Mouse (Mus musculus) small intestine, adult 2 months (tissue): ENCODE measurements around the gene Fam118b. TPM values are rescaled to one million over a fixed set of nuclear protein-coding genes. Genes with fewer than 3 reads are reported as not detected.

Source experiments
- H3K27ac ChIP-seq: fragments of 200-500 bp; 2 replicates; pipeline ENCODE4 v1.5.1; 2012; ENCODE audit warnings: low read depth, low read length, control low read depth, inconsistent platforms; ENCODE audit not compliant: insufficient read depth
- H3K27me3 ChIP-seq: fragments of 200-500 bp; 2 replicates; pipeline ENCODE4 v1.6.1; 2012; ENCODE audit warnings: mild to moderate bottlenecking, moderate library complexity, low read length, inconsistent platforms; ENCODE audit not compliant: control insufficient read depth, insufficient read depth
- H3K36me3 ChIP-seq: fragments of 200-500 bp; 2 replicates; pipeline ENCODE4 v1.6.1; 2012; ENCODE audit warnings: mild to moderate bottlenecking, low read length, control low read depth, inconsistent platforms; ENCODE audit not compliant: control insufficient read depth, insufficient read depth
- H3K4me1 ChIP-seq: fragments of 200-500 bp; 2 replicates; pipeline ENCODE4 v1.6.1; 2012; ENCODE audit warnings: low read length, inconsistent platforms, mixed read lengths; ENCODE audit not compliant: control insufficient read depth, insufficient read depth, insufficient read length
- H3K4me3 ChIP-seq: fragments of 200-500 bp; 2 replicates; pipeline ENCODE4 v1.5.1; 2012; ENCODE audit warnings: low read depth, mild to moderate bottlenecking, control low read depth, inconsistent platforms, low read length, moderate library complexity
- CTCF ChIP-seq: fragments of 200-500 bp; IDR thresholded peaks from 2 replicates; pipeline ENCODE4 v1.5.1; 2012; ENCODE audit warnings: low read depth, mild to moderate bottlenecking, control low read depth, inconsistent platforms, low read length, moderate library complexity, mixed read lengths; ENCODE audit not compliant: insufficient replicate concordance, insufficient read length; ENCODE audit errors: extremely low read depth
- POLR2A ChIP-seq: fragments of 200-500 bp; IDR thresholded peaks from 2 replicates; pipeline ENCODE4 v1.6.1; 2012; ENCODE audit warnings: low read depth, mild to moderate bottlenecking, control low read depth, inconsistent platforms, low read length, moderate library complexity
- WGBS: fragments of 180-500 bp; shearing (Covaris S2); methylation state at CpG from one replicate; pipeline ENCODE4 v1.1.7; 2018; 5-methylcytosine and 5-hydroxymethylcytosine counted together
- polyA plus RNA-seq: library from polyadenylated mRNA; depleted of rRNA; stranded (reverse); fragments of >200 nt; gene quantifications from 2 replicates; pipeline ENCODE4 v1.2.3, GENCODE M21; 2012; rRNA removed

Gene Fam118b
- polyA plus RNA-seq, 1 experiment, result 17.2 TPM

GRCm38 (mm10) chr9:35183359-35183758 is 84.2 kb downstream of the Fam118b start:
- 81% methylated on average over 5 of the region's 5 CpGs for WGBS
- TF ChIP-seq CTCF (no peak), POLR2A (no peak)

GRCm38 (mm10) chr9:35182832-35183231 is 84.8 kb downstream of the Fam118b start:
- TF ChIP-seq POLR2A (no peak), CTCF (no peak)
- H3K27ac ChIP-seq, result no peak overlapping the region
- 81% methylated on average over 2 of the region's 2 CpGs for WGBS
- H3K36me3 ChIP-seq, result peaks cover 11% of the 10 kb centered on the region
- no peak overlapping the region for H3K4me3 ChIP-seq
- no peaks in the 10 kb centered on the region for H3K4me1 ChIP-seq
- H3K27me3 ChIP-seq, result no peaks in the 10 kb centered on the region

More at GRCm38 (mm10) chr9:35183359-35183758, 84.2 kb downstream of the Fam118b start:
- no peak overlapping the region for H3K27ac ChIP-seq
- H3K27me3 ChIP-seq, result no peaks in the 10 kb centered on the region
- H3K4me1 ChIP-seq, result no peaks in the 10 kb centered on the region
- H3K36me3 ChIP-seq, result peaks cover 14% of the 10 kb centered on the region
- H3K4me3 ChIP-seq, result no peak overlapping the region

DNA sequence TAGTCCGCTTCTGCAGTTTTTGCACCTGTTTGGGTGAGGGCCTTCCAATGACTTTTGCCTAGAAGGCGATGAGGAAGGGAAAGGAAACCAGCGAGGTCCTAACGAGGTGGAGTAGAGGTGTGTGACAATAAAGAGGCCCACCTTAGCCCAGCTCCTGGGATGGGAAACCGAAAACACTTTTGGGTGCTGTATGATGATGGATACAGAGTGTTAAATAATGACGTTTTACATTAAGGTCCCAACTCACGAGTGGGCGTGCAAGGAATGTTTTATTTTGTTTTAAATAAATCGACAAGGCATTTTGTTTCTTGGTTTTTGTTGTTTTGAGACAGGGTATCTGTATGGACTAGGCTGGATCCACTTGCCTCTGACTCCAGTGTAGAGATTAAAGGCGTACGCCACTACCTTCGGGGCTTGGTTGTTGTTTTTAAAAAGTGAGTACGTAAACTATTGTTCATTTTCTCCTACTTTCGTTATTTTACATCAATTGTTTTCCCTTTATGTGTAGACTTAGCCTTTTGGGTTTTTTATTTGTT is 91.4 kb downstream of the Fam118b start:
- H3K4me1 ChIP-seq, result peaks cover 4% of the 10 kb centered on the region; the same call in 1 of the 2 replicates
- no peaks in the 10 kb centered on the region for H3K36me3 ChIP-seq
- peak overlapping the region; percentile 74 for H3K4me3 ChIP-seq
- 41% methylated on average over 14 of the region's 14 CpGs for WGBS
- H3K27me3 ChIP-seq, result no peaks in the 10 kb centered on the region
- TF ChIP-seq CTCF, result no peak
- 0 out of 2 replicates have a peak, but pooled peaks have one; percentile 3 for TF ChIP-seq POLR2A
- H3K27ac ChIP-seq, result no peak overlapping the region

- TF ChIP-seq CTCF (peak; percentile 10; the same call in 1 of the 2 replicates), POLR2A (peak; percentile 33; the same call in 1 of the 2 replicates)
- Histone ChIP-seq H3K27me3 (no peaks in the 10 kb centered on the region), H3K4me3 (peak within 1 kb of the TSS; percentile 74), H3K36me3 (no peaks in the 10 kb centered on the region), H3K4me1 (peaks cover 4% of the 10 kb centered on the region; the same call in 1 of the 2 replicates), H3K27ac (peak within 1 kb of the TSS; percentile 55)
- WGBS, result under 1% methylated on average over 38 of the region's 38 CpGs
Observed at GRCm38 (mm10) chr9:35175251-35176123, 92.1 kb downstream of the Fam118b start, which contains the start of gene Dcps. Gene Dcps (minus strand): TSS chr9:35176061.

- H3K4me1 ChIP-seq, result peaks cover 4% of the 10 kb centered on the region; the same call in 1 of the 2 replicates
- WGBS, result 72% methylated on average over 1 of the region's 1 CpGs
- H3K27ac ChIP-seq, result no peak overlapping the region
- no peaks in the 10 kb centered on the region for H3K27me3 ChIP-seq
- TF ChIP-seq POLR2A (no peak), CTCF (no peak)
- no peaks in the 10 kb centered on the region for H3K36me3 ChIP-seq
- no peak overlapping the region for H3K4me3 ChIP-seq
Observed at GRCm38 (mm10) chr9:35173331-35173730, 94.3 kb downstream of the Fam118b start.

DNA sequence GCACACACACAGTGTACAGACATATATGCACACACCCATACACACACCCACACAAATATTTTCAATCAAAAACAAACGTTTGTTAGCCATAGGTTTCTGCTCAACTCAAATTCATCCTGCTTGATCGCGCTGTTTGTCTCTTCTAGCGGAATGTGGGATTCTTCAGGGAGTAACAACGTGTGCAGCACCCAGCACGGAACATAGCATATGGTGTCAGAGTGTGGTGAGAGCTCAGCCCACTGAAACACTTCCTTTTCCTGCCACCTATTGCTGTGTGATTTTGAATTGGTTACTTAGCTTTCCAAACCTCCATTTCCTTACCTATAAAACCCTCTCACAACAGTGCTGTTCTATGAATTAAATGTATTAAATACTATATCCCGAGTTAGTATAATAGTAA is 97.5 kb downstream of the Fam118b start:
- H3K4me3 ChIP-seq, result no peak overlapping the region
- H3K27me3 ChIP-seq, result no peaks in the 10 kb centered on the region
- H3K4me1 ChIP-seq, result peaks cover 10% of the 10 kb centered on the region; the same call in 1 of the 2 replicates
- WGBS, result 87% methylated on average over 7 of the region's 7 CpGs
- no peaks in the 10 kb centered on the region for H3K36me3 ChIP-seq
- H3K27ac ChIP-seq, result no peak overlapping the region
- TF ChIP-seq CTCF (no peak), POLR2A (no peak)

Other genes starting within 250 kb of the Fam118b start
- 97.6 and 354 TPM in 2 replicates for gene St3gal4, start 148.5 kb downstream of the Fam118b start, polyA plus RNA-seq
- 9.4 and 18.4 TPM in 2 replicates for gene Dcps, start 91.7 kb downstream of the Fam118b start, polyA plus RNA-seq
- 35.7 and 39.7 TPM in 2 replicates for gene Srpr, start 67.6 kb downstream of the Fam118b start, polyA plus RNA-seq
- gene Tirap, start 67.5 kb downstream of the Fam118b start, polyA plus RNA-seq, result 10.4 and 13.0 TPM in 2 replicates
- gene Foxred1, start 56.8 kb downstream of the Fam118b start, polyA plus RNA-seq, result 6.1 and 10.6 TPM in 2 replicates
- gene Rpusd4, start 60 bp upstream of the Fam118b start, polyA plus RNA-seq, result 2.9 and 3.8 TPM in 2 replicates
- gene Cdon, start 153.3 kb upstream of the Fam118b start, polyA plus RNA-seq, result 1.4 TPM in 2 replicates